Mouse (Mus musculus) spleen, postnatal 36 days (tissue): ENCODE data around the gene Amdhd2.
A peak's percentile ranks its signal among the peaks of the same experiment; 100 is the strongest.

ENCODE experiments used
- DNase-seq, 2 experiments: peaks; one replicate each; pipeline ENCODE4 v3.0.0; 2022; ENCODE audit warnings: low spot score in 2 of 2, mixed read lengths in 1 of 2

Gene Amdhd2

GRCm38 (mm10) chr17:24197032-24197824, 33.7 kb upstream of the Amdhd2 start:
- no peak for DNase-seq

DNA sequence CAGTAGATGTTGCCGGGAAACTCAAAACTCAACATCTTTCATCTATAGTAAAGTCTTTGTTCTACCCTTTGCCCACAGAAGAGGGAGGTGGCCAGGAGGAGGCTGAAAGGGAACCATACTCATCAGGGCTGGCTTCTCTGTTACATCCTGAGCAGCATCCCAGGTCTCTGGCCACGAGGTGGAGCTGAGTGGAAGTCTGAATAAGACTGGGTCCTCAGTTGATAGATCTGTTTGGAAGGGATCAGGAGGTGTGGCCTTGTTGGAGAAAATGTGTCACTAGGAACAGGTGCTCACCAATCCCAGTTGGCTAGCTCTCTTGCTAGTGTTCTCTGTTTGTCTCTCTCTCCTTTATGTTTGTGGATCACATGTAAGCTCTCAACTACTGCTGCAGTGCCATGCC, 31.8 kb upstream of the Amdhd2 start:
- no peak for DNase-seq

DNA sequence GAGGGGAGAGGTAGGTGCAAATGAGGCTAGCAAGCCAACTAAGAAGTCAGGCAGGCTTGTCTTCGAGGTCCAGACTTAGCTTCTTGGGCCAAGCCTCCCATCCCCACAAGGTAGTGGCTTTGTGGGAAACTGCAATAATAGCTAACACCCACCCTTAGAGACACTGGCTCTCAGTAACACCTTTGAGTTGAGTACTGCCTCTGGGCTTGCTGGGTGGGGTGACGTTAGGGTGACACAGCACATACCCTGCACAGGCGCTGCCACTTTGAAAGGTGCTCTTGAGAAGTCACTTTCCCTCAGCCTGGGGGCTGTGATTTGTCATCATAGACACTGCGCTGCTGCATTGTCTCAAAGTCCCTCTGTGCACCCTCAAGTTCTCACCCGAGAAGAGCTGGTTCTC, 30.2 kb upstream of the Amdhd2 start:
- DNase-seq, result no peak

DNA sequence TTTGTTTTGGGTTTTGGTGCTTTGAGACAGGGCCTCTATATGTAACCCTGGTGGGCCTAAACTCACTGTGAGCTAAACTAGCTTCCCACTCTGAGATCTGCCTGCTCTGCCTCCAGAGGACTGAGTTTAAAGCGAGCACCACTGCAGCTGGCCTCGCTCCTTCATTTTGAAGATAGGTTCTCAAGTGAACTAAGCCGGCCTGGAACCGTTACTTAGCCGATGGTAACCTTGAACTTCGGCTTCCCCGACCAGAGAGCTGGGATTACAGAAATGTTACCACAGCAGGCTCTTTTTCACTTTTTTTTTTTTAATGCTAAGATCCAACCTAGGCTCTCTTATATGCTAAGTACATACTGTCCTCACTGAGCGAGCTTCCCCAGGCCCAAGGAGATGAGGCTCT, 29.7 kb upstream of the Amdhd2 start:
- DNase-seq, result no peak

DNA sequence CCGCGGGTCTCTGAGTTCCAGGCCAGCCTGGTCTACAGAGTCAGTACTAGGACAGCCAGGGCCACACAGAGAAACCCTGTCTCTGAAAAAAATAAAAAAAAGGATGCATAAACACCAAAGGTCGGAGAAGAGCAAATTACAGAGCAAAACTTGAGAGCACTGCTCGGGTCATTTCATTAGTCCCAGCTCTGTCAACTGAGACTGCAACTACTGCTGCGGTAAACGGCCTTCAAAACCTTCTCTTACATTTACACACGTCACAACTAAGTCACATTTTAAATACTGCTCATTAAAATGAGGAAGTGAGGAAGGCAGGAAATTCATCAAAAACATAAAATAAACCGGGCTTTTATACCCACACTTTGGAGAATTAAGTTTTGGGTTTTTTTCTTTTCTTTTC, 29.3 kb upstream of the Amdhd2 start:
- DNase-seq, result no peak

DNA sequence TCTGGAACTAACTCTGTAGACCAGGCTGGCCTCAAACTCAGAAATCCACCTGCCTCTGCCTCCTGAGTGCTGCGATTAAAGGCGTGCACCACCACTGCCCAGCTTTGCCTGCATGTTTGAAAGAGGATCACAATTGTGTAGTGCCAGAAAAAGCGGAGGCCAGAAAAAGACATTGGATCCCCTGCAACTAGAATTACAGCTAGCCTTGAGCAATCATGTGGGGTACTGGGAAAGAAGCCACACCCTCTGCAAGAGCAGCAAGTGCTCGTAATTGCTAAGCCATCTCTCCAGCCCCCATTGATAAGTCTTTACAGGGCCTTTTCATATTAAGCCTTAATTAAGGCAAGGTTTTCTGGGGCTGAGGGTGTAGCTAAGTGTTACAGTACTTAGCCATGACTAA, 27.9 kb upstream of the Amdhd2 start:
- DNase-seq, result no peak

DNA sequence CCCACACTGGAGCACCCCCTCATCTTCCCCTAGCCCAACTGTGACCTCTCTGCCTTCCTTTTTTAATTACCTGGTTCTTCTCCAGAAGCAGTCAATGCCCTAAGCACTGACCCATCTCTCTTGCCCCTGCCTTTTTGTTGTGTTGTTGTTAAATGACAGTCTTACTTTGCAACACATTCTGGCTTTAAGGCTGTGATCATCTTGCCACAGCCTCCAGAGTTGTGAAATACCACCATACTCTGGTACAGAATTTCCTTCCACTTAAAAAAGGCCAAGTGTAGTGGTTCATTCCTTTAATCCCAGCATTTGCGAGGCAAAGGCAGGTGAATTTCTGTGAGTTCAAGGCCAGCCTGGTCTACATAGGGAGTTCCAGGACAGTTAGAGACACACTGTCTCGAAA, 27.4 kb upstream of the Amdhd2 start:
- no peak for DNase-seq

DNA sequence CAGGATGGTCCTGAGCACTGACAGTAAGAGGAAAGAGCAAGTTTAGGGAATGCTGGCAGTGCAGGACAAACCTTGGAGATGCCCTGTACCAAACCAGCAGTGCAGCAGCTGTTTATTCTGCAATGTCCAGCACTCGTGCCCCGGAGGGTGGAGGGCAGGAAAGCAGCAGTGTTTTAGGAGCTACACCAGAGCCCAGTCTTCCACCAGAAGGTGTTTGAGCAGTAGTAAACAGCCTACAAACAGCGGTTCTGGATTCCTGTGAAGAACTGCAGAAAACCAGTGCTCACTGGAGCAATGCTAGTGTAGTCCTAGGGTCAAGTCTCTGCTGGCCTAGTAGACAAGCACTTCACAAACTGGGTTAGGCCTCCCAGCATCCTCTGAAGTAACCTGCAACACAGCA, 10.7 kb upstream of the Amdhd2 start:
- no peak for DNase-seq

GRCm38 (mm10) chr17:24173423-24173822, 9.9 kb upstream of the Amdhd2 start:
- DNase-seq, result peak; percentile 51 to 72

GRCm38 (mm10) chr17:24171738-24172137, 8.2 kb upstream of the Amdhd2 start:
- DNase-seq, result peak in 1 of 2 experiments; percentile 30

- DNase-seq, result no peak
Measured at GRCm38 (mm10) chr17:24170729-24171128, 7.2 kb upstream of the Amdhd2 start.

GRCm38 (mm10) chr17:24170125-24170524, 6.6 kb upstream of the Amdhd2 start:
- no peak for DNase-seq

GRCm38 (mm10) chr17:24169317-24170065, 5.9 kb upstream of the Amdhd2 start, which contains the start of gene Atp6v0c:
Gene Atp6v0c (minus strand): TSS chr17:24169702.
- DNase-seq, result peak; percentile 90 to 94

DNA sequence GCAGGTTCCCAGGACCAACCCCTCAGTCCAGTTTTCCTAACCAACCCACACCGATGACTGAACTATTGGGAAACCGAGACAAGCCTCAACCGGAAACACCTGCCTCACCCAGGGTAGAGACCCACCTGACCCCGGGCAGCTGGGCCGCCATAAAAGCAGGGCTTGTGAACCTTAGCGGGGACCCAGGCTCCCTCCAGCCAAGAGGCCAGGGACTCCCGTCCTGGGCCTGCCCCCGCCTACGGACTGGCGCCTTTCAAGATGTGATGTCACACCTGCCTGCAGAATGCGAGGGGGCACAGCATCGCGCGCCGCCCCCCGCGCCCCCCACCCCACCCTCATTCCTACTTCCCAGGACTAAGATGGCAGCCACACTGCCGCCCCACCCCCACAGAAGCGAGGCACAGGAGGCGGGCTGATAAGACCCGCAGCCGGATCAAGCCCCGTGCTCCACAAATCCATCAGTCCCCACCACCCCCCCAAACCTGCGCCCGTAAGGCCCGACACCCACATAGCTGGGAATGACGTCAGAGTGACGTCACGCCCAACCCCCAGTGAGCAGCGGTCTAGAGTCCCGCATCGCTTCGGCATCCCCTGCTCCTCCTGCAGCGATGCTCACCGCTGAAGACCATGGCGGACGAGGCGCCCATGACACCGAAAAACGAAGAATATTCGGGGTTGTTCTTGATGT, 5.2 kb upstream of the Amdhd2 start:
- DNase-seq, result peak; percentile 47 to 67

GRCm38 (mm10) chr17:24167891-24168505, 4.4 kb upstream of the Amdhd2 start:
- DNase-seq, result no peak

- DNase-seq, result no peak
Measured at GRCm38 (mm10) chr17:24167120-24167519, 3.6 kb upstream of the Amdhd2 start.

- DNase-seq, result no peak
Measured at GRCm38 (mm10) chr17:24164566-24165259, 1.1 kb upstream of the Amdhd2 start.

- peak; percentile 16 to 35 for DNase-seq
Measured at GRCm38 (mm10) chr17:24162584-24163175, 886 bp downstream of the Amdhd2 start.

- DNase-seq, result no peak
Measured at GRCm38 (mm10) chr17:24161466-24161865, 2.1 kb downstream of the Amdhd2 start.

- no peak for DNase-seq
Measured at GRCm38 (mm10) chr17:24157526-24157925, 6.0 kb downstream of the Amdhd2 start.

DNA sequence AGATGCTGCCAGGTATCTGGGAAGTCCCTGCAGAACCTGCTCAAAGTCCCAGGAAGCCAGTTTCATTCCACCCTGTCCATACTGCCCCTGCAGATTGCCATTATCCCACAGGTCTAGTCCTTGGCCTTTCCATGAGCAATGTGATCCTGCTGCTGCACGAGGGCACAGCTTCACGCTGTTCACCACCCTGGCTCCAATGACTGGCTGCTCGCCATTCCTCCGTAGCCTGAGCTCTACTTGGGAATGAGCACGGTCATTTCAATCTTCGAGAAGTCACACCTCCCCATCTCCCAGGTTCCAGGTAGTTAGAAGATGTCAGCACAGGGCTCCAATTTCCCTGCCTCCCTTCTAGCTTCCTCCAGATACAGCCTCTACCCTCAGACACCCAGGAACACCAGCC, 6.4 kb downstream of the Amdhd2 start:
- DNase-seq, result no peak
